Mouse (Mus musculus) heart, postnatal 36 days (tissue): ENCODE measurements around the gene Fndc7. TPM values are rescaled to one million over a fixed set of nuclear protein-coding genes. Genes with fewer than 3 reads are reported as not detected.

Experiments used
- DNase-seq, 2 experiments: peaks; one replicate each; pipeline ENCODE4 v3.0.0; 2021 to 2022
- intact Hi-C: fragments of 180-260 bp; cut with DNase I; formaldehyde crosslinking; loops from one replicate; pipeline ENCODE4 v1.15.1; 2025
- total RNA-seq, 2 experiments: library from RNA; stranded (reverse); gene quantifications; 2 replicates each; pipeline ENCODE4 v1.2.3; 2021

Gene Fndc7
- under 1 TPM in 1 of 2 experiments, not detected in 1; 0.08 TPM for total RNA-seq

- intact Hi-C loops = no loop called here
- DNase-seq = no peak
Observed at GRCm38 (mm10) chr3:108889908-108890307, at the start of gene Fndc7. Gene Fndc7 (minus strand): TSS chr3:108890008.

DNA sequence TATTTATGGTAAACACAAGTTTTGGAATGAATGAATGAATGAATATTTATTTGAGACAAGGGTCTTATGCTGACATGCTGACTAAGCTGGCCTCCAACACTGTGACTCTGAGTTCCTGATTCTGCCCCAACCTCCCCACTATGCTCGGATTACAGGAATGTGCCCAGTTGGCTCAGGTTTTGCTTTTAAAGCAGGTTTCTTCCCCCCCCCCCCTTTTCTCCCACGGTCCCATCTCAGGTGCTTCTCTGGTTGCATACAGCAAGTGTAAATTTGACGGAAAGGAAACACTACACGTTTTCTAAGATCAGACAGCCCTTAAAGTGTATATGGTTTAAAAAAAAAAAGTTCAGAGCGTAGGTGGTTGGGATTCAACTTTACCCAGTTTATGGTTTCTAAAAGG lies 49.8 kb upstream of the Fndc7 start, which contains the start of gene Henmt1:
Gene Henmt1 (plus strand): TSS at position 301 of the 400 bp plus-strand sequence.
- intact Hi-C loops = no loop called here
- DNase-seq = no peak

- DNase-seq = no peak
- intact Hi-C loops = no loop called here
Observed at GRCm38 (mm10) chr3:108938691-108939090, 48.9 kb upstream of the Fndc7 start.

DNA sequence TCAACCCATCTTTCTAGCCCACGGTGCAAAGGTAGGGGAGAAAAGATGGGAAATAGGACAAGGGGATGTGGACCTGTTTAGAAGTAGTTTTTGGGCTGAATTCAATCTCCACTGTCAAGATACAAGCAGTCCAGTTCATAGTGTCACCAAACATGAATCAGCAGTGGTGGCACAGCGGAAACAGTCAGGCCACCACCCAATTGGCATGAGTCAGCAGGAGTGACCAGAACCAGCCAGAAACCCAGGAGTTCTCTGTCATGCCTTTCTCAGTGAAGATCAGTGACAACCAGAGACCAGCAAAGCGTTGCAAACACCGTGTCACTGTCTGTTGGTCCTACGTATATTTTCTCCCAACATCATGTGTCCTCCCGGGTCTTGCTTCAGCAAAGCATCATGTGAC lies 43.7 kb upstream of the Fndc7 start:
- intact Hi-C loops = no loop called here
- DNase-seq = no peak

DNA sequence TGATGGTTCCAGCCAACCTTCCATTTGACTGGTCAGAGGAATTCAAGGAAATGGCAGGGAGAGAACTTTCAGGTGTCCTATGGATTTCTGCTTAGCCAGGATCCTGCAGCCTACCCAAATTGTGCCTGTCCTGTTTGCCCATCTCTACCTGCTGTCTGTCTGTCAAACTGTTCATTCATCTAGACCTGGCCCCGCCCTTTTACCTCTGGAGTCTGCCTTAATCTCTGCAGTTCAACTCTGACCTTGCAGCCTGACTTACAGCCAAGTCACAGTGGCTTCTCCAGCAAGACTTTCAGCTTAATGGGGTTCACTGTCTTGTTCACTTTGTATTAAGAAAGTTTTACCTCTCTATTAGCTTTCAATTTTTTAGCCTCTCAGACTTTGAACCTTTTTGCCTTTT lies 36.5 kb upstream of the Fndc7 start:
- intact Hi-C loops = no loop called here

GRCm38 (mm10) chr3:108925677-108926076 lies 35.9 kb upstream of the Fndc7 start:
- intact Hi-C loops = no loop called here
- no peak for DNase-seq

More for the DNA sequence above, 36.5 kb upstream of the Fndc7 start:
- DNase-seq = no peak

GRCm38 (mm10) chr3:108921822-108922221 lies 32.0 kb upstream of the Fndc7 start:
- DNase-seq = no peak
- intact Hi-C loops = no loop called here

DNA sequence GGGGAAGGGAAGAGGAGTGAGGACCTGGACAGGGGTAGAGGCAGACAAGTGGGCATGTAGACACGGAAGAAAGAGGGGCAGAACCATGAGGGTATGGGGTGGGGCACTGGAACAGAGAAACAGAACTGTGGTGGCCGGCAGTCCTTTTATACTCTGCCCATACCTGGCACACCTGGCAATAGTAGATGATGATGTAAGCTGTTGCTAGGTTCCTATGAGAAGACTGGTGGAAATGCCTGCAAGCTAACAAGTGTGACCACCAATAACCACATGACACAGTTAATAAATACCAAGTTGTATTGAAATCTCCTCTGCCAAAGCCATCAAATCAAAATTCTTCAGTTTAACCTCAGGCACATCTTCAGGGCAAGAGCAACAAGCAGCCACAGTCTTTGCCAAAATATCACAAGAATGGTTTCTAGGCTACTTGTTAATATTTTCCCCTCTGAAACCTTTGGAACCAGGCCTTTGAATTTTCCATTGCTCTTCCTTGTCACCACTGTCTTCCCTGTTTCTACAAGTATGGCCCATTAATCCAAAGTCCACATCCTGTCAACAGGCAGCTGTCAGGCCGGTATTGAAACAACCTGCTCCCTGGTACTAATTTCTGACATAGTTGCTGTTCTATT lies 30.7 kb upstream of the Fndc7 start:
- intact Hi-C loops = no loop called here
- DNase-seq = no peak

DNA sequence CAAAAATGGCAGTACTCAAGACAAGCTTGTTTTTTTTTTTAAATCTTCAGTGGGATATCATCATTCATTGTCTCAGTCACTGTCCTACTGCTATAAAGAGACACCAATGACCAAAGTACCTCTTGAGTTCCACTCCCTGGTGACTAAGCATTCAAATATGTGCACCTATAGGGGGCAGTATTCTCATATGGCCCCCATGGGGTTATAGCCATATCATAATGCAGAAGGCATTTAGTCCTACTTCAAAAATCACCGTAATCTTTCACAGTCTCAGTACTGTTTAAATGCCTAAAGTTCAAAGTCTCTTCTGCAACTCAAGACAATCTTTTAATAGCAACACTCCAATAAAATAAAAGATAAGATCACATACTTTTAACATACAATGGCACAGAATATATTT lies 29.0 kb upstream of the Fndc7 start:
- DNase-seq = no peak
- intact Hi-C loops = no loop called here

DNA sequence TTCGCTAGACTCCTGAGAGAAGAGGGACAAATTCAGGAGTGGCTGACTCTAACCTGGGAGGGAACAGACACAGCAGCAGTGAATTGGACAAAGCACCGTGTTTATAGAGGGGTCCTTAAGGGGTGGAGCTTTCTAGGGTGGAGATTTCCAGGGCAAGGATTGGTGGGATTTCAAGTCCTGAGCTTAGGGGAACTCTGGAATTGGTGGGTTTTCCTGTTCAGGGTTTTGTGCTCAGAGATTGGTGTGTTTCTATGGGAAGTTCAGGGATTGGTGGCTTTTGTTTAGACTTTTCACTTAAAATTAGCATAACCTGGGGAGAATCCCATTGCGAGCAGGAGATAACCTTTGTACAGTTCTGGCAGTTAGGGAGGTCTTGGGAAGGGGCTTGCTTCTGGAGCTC lies 28.2 kb upstream of the Fndc7 start:
- intact Hi-C loops = no loop called here
- DNase-seq = no peak

DNA sequence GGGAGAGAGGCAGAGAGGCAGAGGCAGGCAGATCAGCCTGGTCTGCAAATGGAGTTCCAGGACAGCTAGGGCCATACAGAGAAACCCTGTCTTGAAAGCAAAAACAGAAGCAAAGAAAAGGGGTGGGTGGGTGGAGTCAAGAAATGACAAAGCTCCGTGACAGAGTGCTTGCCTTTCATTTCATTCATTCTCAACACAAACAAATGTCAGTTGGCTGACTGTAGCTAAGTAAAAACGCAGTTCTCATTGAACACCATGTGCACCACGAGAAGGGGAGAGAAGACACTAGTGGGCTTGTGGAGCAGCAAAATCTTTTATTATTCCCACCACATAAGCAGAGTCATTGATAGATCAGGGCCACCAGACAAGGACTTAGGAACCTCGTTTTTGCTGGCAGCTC lies 27.0 kb upstream of the Fndc7 start:
- intact Hi-C loops = no loop called here
- no peak for DNase-seq

DNA sequence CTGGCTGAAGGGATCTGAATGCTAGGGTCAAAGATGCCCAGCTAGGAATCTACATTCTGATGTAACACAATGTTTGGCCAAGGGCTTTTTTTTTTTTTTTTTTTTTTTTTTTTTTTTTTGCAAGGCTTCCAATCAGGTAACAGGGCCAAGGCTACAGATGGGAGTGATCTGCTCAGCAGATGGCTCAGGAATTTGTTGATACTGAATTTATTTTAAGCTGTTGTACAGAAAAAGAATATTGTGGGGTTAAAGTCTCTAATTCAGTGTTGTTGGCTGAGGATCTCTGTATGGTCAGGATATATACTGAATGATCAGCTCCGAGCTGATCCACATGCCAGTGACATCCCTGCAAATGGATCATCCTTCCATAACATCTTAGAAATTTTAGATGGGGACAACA lies 26.2 kb upstream of the Fndc7 start:
- intact Hi-C loops = no loop called here
- DNase-seq = no peak

- DNase-seq = peak; percentile 94 to 96
- intact Hi-C loops = loop anchor here (1.0 to 5.0 kb wide), 3 partner anchors 71 to 151 kb away; partner anchors contain the start of genes Fam102b and Stxbp3
Observed at GRCm38 (mm10) chr3:108911548-108912413, 22.0 kb upstream of the Fndc7 start, which contains the start of gene Prpf38b. Gene Prpf38b (minus strand): TSS chr3:108911727.

GRCm38 (mm10) chr3:108911081-108911547 lies 21.3 kb upstream of the Fndc7 start:
- intact Hi-C loops = loop anchor here (1.0 to 5.0 kb wide), 3 partner anchors 71 to 151 kb away; partner anchors contain the start of genes Fam102b and Stxbp3
- peak in 1 of 2 experiments; percentile 51 for DNase-seq

DNA sequence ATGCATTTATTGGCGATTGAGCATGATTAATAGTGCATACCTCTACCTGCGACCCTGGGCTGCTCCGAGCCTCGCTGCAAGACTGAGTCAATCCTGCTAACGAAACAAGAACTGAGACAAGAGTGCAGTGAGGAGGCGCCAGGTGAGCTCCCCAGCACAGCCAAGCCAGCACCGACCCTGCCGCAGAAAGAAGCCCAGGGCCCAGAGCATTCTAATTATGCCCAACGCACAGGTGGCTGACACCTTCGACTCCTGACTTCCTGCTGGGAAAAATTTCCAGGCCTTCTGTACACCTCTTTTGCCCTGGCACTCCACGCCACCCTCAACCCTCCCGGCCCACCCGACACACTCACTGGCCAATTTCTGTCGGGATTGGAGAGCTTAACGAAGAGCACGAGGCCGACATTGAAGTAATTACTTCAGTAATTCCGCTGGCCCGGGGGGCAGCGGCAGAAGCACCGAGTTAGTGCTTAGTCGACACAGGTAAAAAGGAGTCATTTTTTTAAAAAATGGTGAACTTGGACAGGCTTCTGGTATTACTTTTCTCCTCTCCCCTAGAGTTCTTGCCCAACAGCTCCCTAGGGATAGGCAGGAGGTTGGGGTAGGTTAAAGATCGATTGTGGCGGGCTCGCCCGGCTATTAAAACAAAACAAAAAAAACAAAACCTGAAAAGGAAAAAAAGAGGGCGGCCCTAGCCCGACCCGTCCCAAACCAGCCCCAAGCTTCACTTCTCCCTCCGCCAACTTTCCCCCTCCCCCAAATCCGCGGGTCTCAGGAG lies 20.7 kb upstream of the Fndc7 start:
- intact Hi-C loops = loop anchor here (1.0 to 5.0 kb wide), 3 partner anchors 70 to 152 kb away; partner anchors contain the start of genes Fam102b and Stxbp3

DNA sequence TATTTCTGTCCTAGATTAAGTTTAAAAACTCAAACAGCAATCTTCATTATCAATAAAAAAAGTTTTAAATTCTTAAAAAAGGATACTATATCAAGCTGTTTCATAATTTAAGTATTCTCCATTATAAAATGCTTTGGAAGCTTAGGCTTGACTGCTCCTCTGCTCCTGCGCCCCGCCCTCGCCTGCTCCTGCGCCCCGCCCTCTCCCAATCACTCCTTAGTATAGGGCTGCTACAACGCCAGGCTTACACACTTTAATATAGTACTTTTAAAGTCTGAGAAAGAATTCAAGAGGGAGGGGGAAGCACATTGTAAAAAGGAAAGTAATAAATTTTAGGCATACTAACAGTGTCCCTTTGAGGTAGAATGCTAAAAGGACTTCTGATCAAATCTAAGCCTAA lies 13.1 kb upstream of the Fndc7 start:
- DNase-seq = no peak
- intact Hi-C loops = no loop called here

More for the DNA sequence above, 20.7 kb upstream of the Fndc7 start:
- peak in 1 of 2 experiments; percentile 14 for DNase-seq

DNA sequence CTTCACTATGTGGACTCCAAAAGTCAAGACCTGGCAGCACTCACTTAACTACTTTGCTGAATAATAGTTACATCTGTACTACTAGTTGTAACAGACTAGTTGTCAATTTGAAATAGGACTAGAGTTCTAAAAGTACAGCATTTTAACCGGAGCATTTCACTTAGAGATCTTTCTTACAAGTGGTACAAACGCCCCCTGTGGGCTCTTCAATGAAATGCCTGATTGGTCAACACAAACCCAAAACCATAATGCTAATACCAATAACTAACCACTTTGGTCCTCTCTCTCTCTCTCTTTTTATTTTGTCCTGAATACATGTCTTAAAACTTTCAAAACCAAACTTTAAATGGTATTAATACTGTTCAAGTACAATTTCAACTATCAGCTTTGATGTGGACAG lies 12.2 kb upstream of the Fndc7 start:
- intact Hi-C loops = no loop called here
- DNase-seq = no peak

DNA sequence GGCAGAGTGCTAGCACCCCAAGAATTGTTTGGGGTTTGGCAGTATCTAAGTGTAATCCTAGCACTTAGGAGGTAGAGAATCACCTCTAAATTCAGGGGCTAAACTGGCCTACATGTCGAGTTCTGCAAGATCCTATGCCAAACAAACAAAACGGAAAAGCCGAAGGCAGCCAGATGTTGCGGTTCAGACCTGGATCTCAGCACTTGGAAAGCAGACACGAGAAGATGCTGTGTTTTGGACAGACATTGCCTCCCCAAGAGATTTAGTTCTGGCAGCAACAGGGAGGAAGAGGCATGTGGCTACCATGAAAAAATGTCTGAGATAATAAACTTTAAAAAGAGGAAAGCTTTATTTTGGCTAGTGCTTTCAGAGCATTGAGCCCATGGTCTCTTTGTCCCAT lies 10.9 kb upstream of the Fndc7 start:
- DNase-seq = no peak
- intact Hi-C loops = no loop called here

DNA sequence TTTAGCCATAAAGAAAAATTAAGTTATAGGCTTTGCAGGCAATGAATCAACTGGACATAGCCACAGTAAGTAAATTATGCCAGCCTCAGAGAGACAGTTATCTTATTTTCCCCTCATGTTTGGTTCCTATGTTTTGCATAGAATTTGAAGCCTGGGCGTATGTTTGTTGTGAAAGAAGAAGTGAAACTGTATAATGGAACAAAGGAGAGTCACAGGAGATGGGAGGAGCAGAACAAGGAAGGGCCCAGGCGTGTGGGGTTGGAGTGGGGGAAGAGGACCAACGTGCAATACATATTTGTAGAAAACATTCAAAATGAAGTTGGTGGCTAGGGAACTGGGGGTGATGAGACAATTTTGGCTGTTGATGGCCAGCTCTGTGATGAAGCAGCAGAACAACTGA lies 10.3 kb upstream of the Fndc7 start:
- DNase-seq = no peak
- intact Hi-C loops = no loop called here

DNA sequence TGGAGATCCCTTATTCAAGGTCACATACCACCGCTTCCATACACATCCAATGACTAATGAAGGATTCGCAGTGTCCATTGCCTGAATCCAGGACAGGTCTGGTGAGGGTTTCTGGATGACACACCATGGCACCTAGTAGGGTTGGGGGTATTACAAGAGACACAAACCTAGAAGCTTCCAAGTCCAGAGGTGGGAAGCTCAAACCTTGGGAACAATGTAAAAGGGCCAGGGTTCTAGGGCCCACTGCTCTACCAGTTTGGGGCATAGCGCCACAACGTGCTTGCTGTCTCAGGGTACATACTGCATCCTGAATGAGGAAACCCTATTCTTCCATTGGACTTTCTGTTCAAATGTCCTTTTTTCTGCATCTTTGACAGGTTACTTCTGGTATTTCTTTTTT lies 8.8 kb upstream of the Fndc7 start:
- DNase-seq = no peak
- intact Hi-C loops = no loop called here

- intact Hi-C loops = no loop called here
- no peak for DNase-seq
Observed at GRCm38 (mm10) chr3:108892914-108893313, 3.1 kb upstream of the Fndc7 start.
